Mouse (Mus musculus): ENCODE measurements around the gene Selenoo. TPM values are rescaled to one million over a fixed set of nuclear protein-coding genes. Genes with fewer than 3 reads are reported as not detected.

The Selenoo gene
- polyA plus RNA-seq, 1 experiment from 2014 or later, result 23.0 TPM

DNA sequence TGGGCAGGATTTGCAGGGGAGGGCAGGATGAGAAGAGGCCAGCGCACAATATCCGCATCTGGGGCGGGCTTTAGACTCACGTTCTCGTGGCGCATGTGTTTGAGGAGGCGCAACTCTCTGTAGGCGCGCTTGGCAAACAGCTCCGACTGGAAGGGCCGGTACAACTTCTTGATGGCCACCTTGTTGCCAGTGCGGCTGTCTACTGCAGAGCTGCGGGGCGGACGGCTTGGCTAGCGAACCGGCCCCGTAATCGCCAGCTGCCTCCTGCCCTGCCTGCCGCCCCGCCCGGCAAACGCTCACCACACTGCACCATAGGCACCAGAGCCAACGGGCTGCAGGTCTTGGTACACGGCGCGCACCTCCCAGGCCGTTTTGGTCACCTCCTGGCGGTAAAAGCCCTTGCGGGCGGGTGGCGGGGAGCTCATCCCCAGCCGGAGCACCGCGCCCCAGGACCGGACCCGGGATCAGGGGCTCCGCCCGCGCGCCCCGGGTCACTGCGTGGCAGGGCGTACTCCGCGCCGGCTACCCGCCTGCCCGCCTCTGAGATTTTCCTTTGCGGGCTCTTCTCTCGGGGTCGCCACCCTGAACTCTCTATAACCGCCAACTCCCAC is 51.3 kb downstream of the Selenoo start:
- DNase-seq (ENCODE audit: low spot score) (peak; percentile 48), ATAC-seq (ENCODE audit: insufficient read depth, low FRiP score, low TSS enrichment) (peak; percentile 64)
- Histone ChIP-seq H3K9ac (ENCODE audit: low read length) (peak overlapping the region; percentile 75), H3K4me2 (ENCODE audit: low read depth) (peak overlapping the region; percentile 98), H3K4me1 (ENCODE audit: control insufficient read depth, insufficient read depth, low read length) (peaks cover 4% of the 10 kb centered on the region; the same call in 1 of the 2 replicates), H3K27ac (ENCODE audit: low read depth, low read length) (no peak overlapping the region), H3K9me3 (ENCODE audit: control insufficient read depth, low read length) (no peaks in the 10 kb centered on the region), H3K27me3 (ENCODE audit: control insufficient read depth, insufficient read depth, low read length) (no peaks in the 10 kb centered on the region), H3K36me3 (ENCODE audit: control insufficient read depth, insufficient read depth, low read length) (no peaks in the 10 kb centered on the region), H3K4me3 (ENCODE audit: low read depth, low read length) (peak overlapping the region; percentile 59)
- WGBS, result 0% methylated on average over 41 of the region's 53 CpGs

DNA sequence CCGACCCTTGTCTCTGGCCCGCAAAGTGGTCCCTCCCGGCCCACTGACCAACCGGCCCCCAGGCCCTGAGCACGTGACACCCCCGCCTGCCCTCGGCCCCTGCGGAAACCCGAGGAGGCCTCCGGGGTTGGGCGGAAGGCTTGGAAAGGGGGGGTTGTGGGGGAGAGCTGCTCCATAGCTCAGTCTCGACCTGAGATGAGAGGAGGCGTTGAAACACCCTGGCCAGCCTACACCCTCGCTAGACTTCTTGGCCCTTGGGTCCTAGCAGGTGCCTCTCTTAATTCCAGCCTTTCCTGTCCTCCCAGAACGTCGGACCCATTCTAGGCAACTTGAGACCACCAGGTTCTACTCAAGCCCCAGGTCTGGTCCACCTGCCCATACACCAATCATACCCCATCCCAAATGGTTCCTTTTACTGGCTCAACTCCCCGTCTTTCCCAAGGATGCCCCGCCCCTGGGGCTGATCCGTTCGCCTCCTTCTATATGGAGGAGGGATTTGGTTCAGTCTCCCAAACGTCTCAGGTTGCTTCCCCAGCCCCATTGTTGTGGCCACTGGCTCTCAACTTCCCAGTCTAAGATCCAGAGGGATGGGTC is 51.9 kb downstream of the Selenoo start, which contains the start of gene Mapk12:
TSS of gene Mapk12 (minus strand) at position 45 of the 594 bp plus-strand sequence.
- H3K27me3 ChIP-seq (ENCODE audit: control insufficient read depth, insufficient read depth, low read length), result no peaks in the 10 kb centered on the region
- WGBS, result 0% methylated on average over 21 of the region's 21 CpGs
- peak within 1 kb of the TSS; percentile 59 for H3K4me3 ChIP-seq (ENCODE audit: low read depth, low read length)
- H3K9ac ChIP-seq (ENCODE audit: low read length), result peak within 1 kb of the TSS; percentile 75
- H3K4me1 ChIP-seq (ENCODE audit: control insufficient read depth, insufficient read depth, low read length), result peaks cover 4% of the 10 kb centered on the region; the same call in 1 of the 2 replicates
- DNase-seq (ENCODE audit: low spot score) (peak; percentile 72), ATAC-seq (ENCODE audit: insufficient read depth, low FRiP score, low TSS enrichment) (peak; percentile 70)
- H3K9me3 ChIP-seq (ENCODE audit: control insufficient read depth, low read length), result no peaks in the 10 kb centered on the region
- peak within 1 kb of the TSS; percentile 98 for H3K4me2 ChIP-seq (ENCODE audit: low read depth)
- H3K27ac ChIP-seq (ENCODE audit: low read depth, low read length), result no peak within 1 kb of the TSS
- no peaks in the 10 kb centered on the region for H3K36me3 ChIP-seq (ENCODE audit: control insufficient read depth, insufficient read depth, low read length)

- 0 out of 2 replicates have a peak, but pooled peaks cover 4% of the 10 kb centered on the region for H3K27me3 ChIP-seq (ENCODE audit: control insufficient read depth, insufficient read depth, low read length)
- WGBS, result 26% methylated on average over 5 of the region's 5 CpGs
- peaks cover 2% of the 10 kb centered on the region; the same call in 1 of the 2 replicates for H3K36me3 ChIP-seq (ENCODE audit: control insufficient read depth, insufficient read depth, low read length)
- no peak overlapping the region for H3K9ac ChIP-seq (ENCODE audit: low read length)
- H3K27ac ChIP-seq (ENCODE audit: low read depth, low read length), result no peak overlapping the region
- 0 out of 2 replicates have a peak, but pooled peaks have one; percentile 3 for ATAC-seq (ENCODE audit: insufficient read depth, low FRiP score, low TSS enrichment)
- H3K4me2 ChIP-seq (ENCODE audit: low read depth), result no peak overlapping the region
- H3K4me3 ChIP-seq (ENCODE audit: low read depth, low read length), result no peak overlapping the region
- no peak for DNase-seq (ENCODE audit: low spot score)
- H3K4me1 ChIP-seq (ENCODE audit: control insufficient read depth, insufficient read depth, low read length), result peaks cover 5% of the 10 kb centered on the region
- no peaks in the 10 kb centered on the region for H3K9me3 ChIP-seq (ENCODE audit: control insufficient read depth, low read length)
Measured at GRCm38 (mm10) chr15:89141443-89141842, 52.6 kb downstream of the Selenoo start.

- Histone ChIP-seq H3K4me2 (ENCODE audit: low read depth) (no peak overlapping the region), H3K4me3 (ENCODE audit: low read depth, low read length) (no peak overlapping the region), H3K36me3 (ENCODE audit: control insufficient read depth, insufficient read depth, low read length) (peaks cover 2% of the 10 kb centered on the region; the same call in 1 of the 2 replicates), H3K27me3 (ENCODE audit: control insufficient read depth, insufficient read depth, low read length) (0 out of 2 replicates have a peak, but pooled peaks cover 4% of the 10 kb centered on the region), H3K27ac (ENCODE audit: low read depth, low read length) (no peak overlapping the region), H3K9ac (ENCODE audit: low read length) (no peak overlapping the region), H3K4me1 (ENCODE audit: control insufficient read depth, insufficient read depth, low read length) (peaks cover 9% of the 10 kb centered on the region), H3K9me3 (ENCODE audit: control insufficient read depth, low read length) (no peaks in the 10 kb centered on the region)
- 74% methylated on average over 4 of the region's 4 CpGs for WGBS
- DNase-seq (ENCODE audit: low spot score), result no peak
- no peak for ATAC-seq (ENCODE audit: insufficient read depth, low FRiP score, low TSS enrichment)
Measured at GRCm38 (mm10) chr15:89141905-89142304, 53.0 kb downstream of the Selenoo start.

DNA sequence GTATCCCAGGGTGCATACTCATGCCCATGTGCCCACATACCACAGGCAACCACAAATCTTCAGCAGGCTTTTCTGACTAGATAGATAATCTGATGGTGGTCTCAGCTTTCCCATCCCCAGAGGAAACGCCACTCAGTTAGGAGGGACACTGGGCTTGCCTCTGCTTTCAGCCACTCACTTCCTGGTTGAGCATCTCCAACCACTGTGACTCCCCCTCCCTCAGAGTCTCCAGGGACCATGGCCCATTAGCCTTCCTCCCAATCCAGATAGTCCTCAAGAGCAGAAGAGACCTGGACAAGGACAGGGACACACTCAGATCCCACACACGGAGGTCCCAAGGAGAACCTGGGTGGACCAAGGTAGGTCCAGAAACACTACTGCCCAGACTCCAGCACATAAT is 54.2 kb downstream of the Selenoo start:
- Histone ChIP-seq H3K4me2 (ENCODE audit: low read depth) (no peak overlapping the region), H3K4me3 (ENCODE audit: low read depth, low read length) (no peak overlapping the region), H3K27ac (ENCODE audit: low read depth, low read length) (no peak overlapping the region), H3K9ac (ENCODE audit: low read length) (no peak overlapping the region), H3K27me3 (ENCODE audit: control insufficient read depth, insufficient read depth, low read length) (peaks cover 9% of the 10 kb centered on the region; the same call in 1 of the 2 replicates), H3K9me3 (ENCODE audit: control insufficient read depth, low read length) (no peaks in the 10 kb centered on the region), H3K4me1 (ENCODE audit: control insufficient read depth, insufficient read depth, low read length) (peaks cover 13% of the 10 kb centered on the region), H3K36me3 (ENCODE audit: control insufficient read depth, insufficient read depth, low read length) (peaks cover 2% of the 10 kb centered on the region; the same call in 1 of the 2 replicates)
- DNase-seq (ENCODE audit: low spot score), result no peak
- 92% methylated on average over 2 of the region's 2 CpGs for WGBS
- no peak for ATAC-seq (ENCODE audit: insufficient read depth, low FRiP score, low TSS enrichment)

GRCm38 (mm10) chr15:89144965-89145364 is 56.1 kb downstream of the Selenoo start:
- WGBS, result 91% methylated on average over 11 of the region's 11 CpGs
- ATAC-seq (ENCODE audit: insufficient read depth, low FRiP score, low TSS enrichment), result no peak
- Histone ChIP-seq H3K36me3 (ENCODE audit: control insufficient read depth, insufficient read depth, low read length) (peaks cover 2% of the 10 kb centered on the region; the same call in 1 of the 2 replicates), H3K9me3 (ENCODE audit: control insufficient read depth, low read length) (no peaks in the 10 kb centered on the region), H3K4me3 (ENCODE audit: low read depth, low read length) (no peak overlapping the region), H3K4me1 (ENCODE audit: control insufficient read depth, insufficient read depth, low read length) (peaks cover 18% of the 10 kb centered on the region), H3K27ac (ENCODE audit: low read depth, low read length) (no peak overlapping the region), H3K9ac (ENCODE audit: low read length) (no peak overlapping the region), H3K4me2 (ENCODE audit: low read depth) (no peak overlapping the region), H3K27me3 (ENCODE audit: control insufficient read depth, insufficient read depth, low read length) (peaks cover 12% of the 10 kb centered on the region; the same call in 1 of the 2 replicates)
- no peak for DNase-seq (ENCODE audit: low spot score)

GRCm38 (mm10) chr15:89145813-89146350 is 57.0 kb downstream of the Selenoo start:
- Histone ChIP-seq H3K36me3 (ENCODE audit: control insufficient read depth, insufficient read depth, low read length) (peaks cover 2% of the 10 kb centered on the region; the same call in 1 of the 2 replicates), H3K9ac (ENCODE audit: low read length) (no peak overlapping the region), H3K27me3 (ENCODE audit: control insufficient read depth, insufficient read depth, low read length) (peaks cover 12% of the 10 kb centered on the region; the same call in 1 of the 2 replicates), H3K4me2 (ENCODE audit: low read depth) (peak overlapping the region; percentile 88; the same call in 1 of the 2 replicates), H3K9me3 (ENCODE audit: control insufficient read depth, low read length) (no peaks in the 10 kb centered on the region), H3K4me1 (ENCODE audit: control insufficient read depth, insufficient read depth, low read length) (peaks cover 19% of the 10 kb centered on the region), H3K4me3 (ENCODE audit: low read depth, low read length) (no peak overlapping the region), H3K27ac (ENCODE audit: low read depth, low read length) (no peak overlapping the region)
- DNase-seq (ENCODE audit: low spot score) (no peak), ATAC-seq (ENCODE audit: insufficient read depth, low FRiP score, low TSS enrichment) (no peak)
- WGBS, result 77% methylated on average over 24 of the region's 24 CpGs

DNA sequence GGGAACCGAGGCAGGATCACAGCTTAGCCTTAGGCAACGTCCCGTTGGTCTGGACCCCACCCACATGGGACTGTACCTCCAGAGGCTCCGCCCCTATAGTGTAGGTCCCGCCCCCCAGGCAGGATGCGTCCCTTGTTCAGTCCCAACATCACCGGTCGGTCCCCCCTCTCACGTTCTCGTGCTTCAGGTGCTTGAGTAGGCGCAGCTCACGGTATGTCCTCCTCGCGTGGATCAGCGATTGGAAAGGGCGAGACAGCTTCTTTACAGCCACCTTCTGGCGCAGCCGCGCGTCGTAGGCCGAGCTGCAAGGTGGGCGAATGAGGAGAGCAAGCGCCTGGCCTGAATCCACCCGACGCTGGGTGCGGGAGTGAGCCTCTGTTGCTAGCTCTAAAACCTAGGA is 57.7 kb downstream of the Selenoo start:
- no peak for ATAC-seq (ENCODE audit: insufficient read depth, low FRiP score, low TSS enrichment)
- DNase-seq (ENCODE audit: low spot score), result peak; percentile 49
- peak overlapping the region; percentile 88 for H3K4me2 ChIP-seq (ENCODE audit: low read depth)
- H3K4me3 ChIP-seq (ENCODE audit: low read depth, low read length), result peak overlapping the region; percentile 78
- H3K4me1 ChIP-seq (ENCODE audit: control insufficient read depth, insufficient read depth, low read length), result peaks cover 18% of the 10 kb centered on the region
- H3K27ac ChIP-seq (ENCODE audit: low read depth, low read length), result no peak overlapping the region
- no peaks in the 10 kb centered on the region for H3K9me3 ChIP-seq (ENCODE audit: control insufficient read depth, low read length)
- H3K9ac ChIP-seq (ENCODE audit: low read length), result peak overlapping the region; percentile 49
- H3K27me3 ChIP-seq (ENCODE audit: control insufficient read depth, insufficient read depth, low read length), result peaks cover 12% of the 10 kb centered on the region; the same call in 1 of the 2 replicates
- peaks cover 2% of the 10 kb centered on the region; the same call in 1 of the 2 replicates for H3K36me3 ChIP-seq (ENCODE audit: control insufficient read depth, insufficient read depth, low read length)
- WGBS, result 3% methylated on average over 27 of the region's 27 CpGs
